Mouse (Mus musculus) urinary bladder, adult 18-20 months (tissue): ENCODE data around the gene Ldlr.
"Not testable (repeated sequence)": the region's sequence is repeated elsewhere in the genome, so short reads cannot be mapped to it uniquely, and the experiment has no call there.

Experiments
- DNase-seq, 2 experiments: peaks; one replicate each; pipeline ENCODE4 v3.0.0; 2022; ENCODE audit warnings: low spot score in 2 of 2, mixed read lengths in 2 of 2

Gene Ldlr

GRCm38 (mm10) chr9:21788234-21788633 is 65.0 kb downstream of the Ldlr start:
- DNase-seq = no peak

GRCm38 (mm10) chr9:21791861-21792260 is 68.6 kb downstream of the Ldlr start:
- peak in 1 of 2 experiments; percentile 57 for DNase-seq

GRCm38 (mm10) chr9:21792644-21793043 is 69.4 kb downstream of the Ldlr start:
- no peak for DNase-seq

GRCm38 (mm10) chr9:21793507-21793906 is 70.2 kb downstream of the Ldlr start:
- not testable (repeated sequence) for DNase-seq

GRCm38 (mm10) chr9:21794344-21794834 is 71.1 kb downstream of the Ldlr start:
- no peak for DNase-seq

- no peak for DNase-seq
Measured at GRCm38 (mm10) chr9:21794925-21795324, 71.6 kb downstream of the Ldlr start.

GRCm38 (mm10) chr9:21795579-21795978 is 72.3 kb downstream of the Ldlr start:
- DNase-seq = no peak

GRCm38 (mm10) chr9:21796259-21796658 is 73.0 kb downstream of the Ldlr start:
- no peak for DNase-seq

GRCm38 (mm10) chr9:21796919-21797318 is 73.6 kb downstream of the Ldlr start:
- DNase-seq = no peak

GRCm38 (mm10) chr9:21797921-21798344 is 74.7 kb downstream of the Ldlr start:
- DNase-seq = peak; percentile 55 to 57

GRCm38 (mm10) chr9:21798345-21799009 is 75.2 kb downstream of the Ldlr start, which contains the start of gene Kank2:
Gene Kank2 (minus strand): TSS chr9:21798744.
- peak; percentile 82 to 96 for DNase-seq

GRCm38 (mm10) chr9:21799010-21799350 is 75.7 kb downstream of the Ldlr start:
- no peak for DNase-seq
